ENCODE assay signal across 27 mouse cellular contexts in genomic region chr10:62521763-62522162, GRCm38 (mm10). TPM values are rescaled to one million over a fixed set of nuclear protein-coding genes. Genes with fewer than 3 reads are reported as not detected.
DNase-seq lines count a peak whose midpoint lies in the region; ATAC-seq and TF ChIP-seq lines count a peak whose summit lies in the region.
"Had no signal": no experiment of that assay in that cellular context is flagged by ENCODE, and none has a peak within 500 bp of the region (broad histone marks: within the 10 kb centered on the region; RNA-seq: fewer than 3 reads in every experiment).

No protein-coding gene starts in this region.

- H3K4me3 ChIP-seq in G1E (ENCODE audit: low read depth, low read length) = no peak overlapping the region
- no peak overlapping the region for H3K4me3 ChIP-seq in liver, embryonic 16.5 days (ENCODE audit: low read depth, low read length)
- no peak overlapping the region for H3K4me3 ChIP-seq in heart, embryonic 10.5 days
- H3K4me3 ChIP-seq: embryonic facial prominence, embryonic 13.5 days; limb, embryonic 13.5 days; neural tube, embryonic 15.5 days had no signal

- no peak for TF ChIP-seq CTCF in G1E (IDR thresholded peaks at IDR 0.05; ENCODE audit: low read depth, low read length)

- peaks cover 32% of the 10 kb centered on the region for H3K4me1 ChIP-seq in G1E (ENCODE audit: insufficient read depth, low read depth, low read length)
- peaks cover 23% of the 10 kb centered on the region for H3K4me1 ChIP-seq in liver, embryonic 16.5 days (ENCODE audit: control insufficient read depth, low read depth, low read length)
- H3K4me1 ChIP-seq in heart, embryonic 10.5 days = peaks cover 9% of the 10 kb centered on the region
- H3K4me1 ChIP-seq: embryonic facial prominence, embryonic 13.5 days; limb, embryonic 13.5 days; neural tube, embryonic 15.5 days had no signal

- peak; percentile 58; the same call in 1 of the 2 replicates for ATAC-seq in G1E (ENCODE audit: extremely low read depth, insufficient number of reproducible peaks, low FRiP score, poor library complexity, severe bottlenecking)
- 0 out of 2 replicates have a peak, but pooled peaks have one; percentile 29 for ATAC-seq in erythroblast, adult 5-6 weeks (replicated peaks; ENCODE audit: low FRiP score, poor library complexity, severe bottlenecking)
- ATAC-seq in liver, embryonic 16.5 days (ENCODE audit: low read depth) = peak; percentile 55
- ATAC-seq: forebrain, embryonic 16.5 days; hindbrain, postnatal 0 days had no signal

- H3K36me3 ChIP-seq in G1E (replicated peaks) = no peaks in the 10 kb centered on the region
- H3K36me3 ChIP-seq in liver, embryonic 16.5 days (ENCODE audit: control insufficient read depth, insufficient read depth) = no peaks in the 10 kb centered on the region
- no peaks in the 10 kb centered on the region for H3K36me3 ChIP-seq in heart, embryonic 10.5 days
- H3K36me3 ChIP-seq: embryonic facial prominence, embryonic 13.5 days; limb, embryonic 13.5 days; neural tube, embryonic 15.5 days had no signal

- WGBS in liver, embryonic 16.5 days (ENCODE audit: insufficient replicate concordance) = 17% methylated on average over 4 of the region's 4 CpGs
- 19% methylated on average over 4 of the region's 4 CpGs for WGBS in heart, embryonic 10.5 days

- no peak overlapping the region; the same call in 1 of the 2 replicates for H3K4me2 ChIP-seq in liver, embryonic 16.5 days (ENCODE audit: low read depth, low read length)
- H3K4me2 ChIP-seq: embryonic facial prominence, embryonic 13.5 days; heart, embryonic 11.5 days; limb, embryonic 13.5 days; lung, embryonic 14.5 days; midbrain, embryonic 11.5 days; neural tube, embryonic 15.5 days had no signal

- 0 out of 2 replicates have a peak overlapping the region, but pooled peaks have one; percentile 14 for H3K27ac ChIP-seq in liver, embryonic 16.5 days (ENCODE audit: low read length)
- H3K27ac ChIP-seq in heart, embryonic 10.5 days = no peak overlapping the region
- H3K27ac ChIP-seq: embryonic facial prominence, embryonic 13.5 days; hindbrain, postnatal 0 days; limb, embryonic 13.5 days; neural tube, embryonic 15.5 days had no signal

- H3K27me3 ChIP-seq in G1E (ENCODE audit: insufficient read depth, low read length) = 0 out of 2 replicates have a peak, but pooled peaks cover under 1% of the 10 kb centered on the region
- H3K27me3 ChIP-seq in liver, embryonic 16.5 days (ENCODE audit: control insufficient read depth, insufficient read depth, low read depth, low read length) = no peaks in the 10 kb centered on the region
- H3K27me3 ChIP-seq in heart, embryonic 10.5 days (ENCODE audit: insufficient read depth, poor library complexity, severe bottlenecking) = no peaks in the 10 kb centered on the region
- H3K27me3 ChIP-seq: embryonic facial prominence, embryonic 13.5 days; limb, embryonic 13.5 days; neural tube, embryonic 15.5 days had no signal

- no peak overlapping the region for H3K9ac ChIP-seq in liver, embryonic 16.5 days (ENCODE audit: low read depth, low read length)
- H3K9ac ChIP-seq: embryonic facial prominence, embryonic 13.5 days; limb, embryonic 13.5 days; lung, embryonic 14.5 days; neural tube, embryonic 15.5 days had no signal

- no peak for DNase-seq in G1E (ENCODE audit: low spot score)
- DNase-seq in liver = peak; percentile 53
- no peak for DNase-seq in heart, adult 8-10 months (ENCODE audit: low spot score)
- no peak for DNase-seq in heart, embryonic 10.5 days (ENCODE audit: low spot score)
- no peak for DNase-seq in thymus, postnatal 10 days (ENCODE audit: low spot score in 2 of 2)
- no peak for DNase-seq in gastrocnemius, postnatal 25 days
- DNase-seq: adrenal gland, adult 2 months; cerebellum, adult 11-12 months; cerebellum, postnatal 14 days; heart, postnatal 10 days; kidney, adult 2 months; kidney, postnatal 14 days; layer of hippocampus, postnatal 36 days; lung, embryonic 14.5 days; lung, postnatal 36 days; right cerebral cortex, adult 18-20 months; right cerebral cortex, postnatal 4 days; thymus, adult 2 months had no signal

- no peaks in the 10 kb centered on the region for H3K9me3 ChIP-seq in G1E (replicated peaks)
- H3K9me3 ChIP-seq in liver, embryonic 16.5 days (replicated peaks; ENCODE audit: control insufficient read depth, low read length) = no peaks in the 10 kb centered on the region
- H3K9me3 ChIP-seq in heart, embryonic 10.5 days = no peaks in the 10 kb centered on the region
- H3K9me3 ChIP-seq: embryonic facial prominence, embryonic 13.5 days; limb, embryonic 13.5 days; neural tube, embryonic 15.5 days had no signal

RNA-seq across cellular contexts. Expression of gene Srgn, which starts 5.5 kb away (rescaled TPM):
- 700 and 806 TPM in 2 replicates for total RNA-seq in G1E (2014; fragmentation: Nextera tagmentation)
- total RNA-seq in G1E (2017) = 437 and 463 TPM in 2 replicates
- 18.3 and 92.7 TPM in 2 replicates for polyA plus RNA-seq in G1E (2012)
- total RNA-seq in erythroblast, adult 5-6 weeks (2015; ENCODE audit: low replicate concordance) = 708 and 861 TPM in 2 replicates
- 235 and 417 TPM in 2 replicates for total RNA-seq in erythroblast, adult 5-6 weeks (2017; ENCODE audit: low replicate concordance)
- polyA plus RNA-seq in liver, embryonic 16.5 days (2015; fragmentation: Nextera tagmentation; extraction: Ambion mirVana) = 62.1 and 65.8 TPM in 2 replicates
- 10 to 100 TPM; 36.1 to 45.8 (median 37.8) TPM for total RNA-seq in heart, adult 8-10 months (2022)
- 3.7 and 4.1 TPM in 2 replicates for polyA plus RNA-seq in heart, embryonic 10.5 days (2016; fragmentation: Nextera tagmentation; extraction: Ambion mirVana)
- total RNA-seq in gastrocnemius, postnatal 25 days (2021) = 10 to 100 TPM; 13.0 to 14.3 TPM

RNA-seq across cellular contexts. Expression of gene Vps26a, which starts 35.2 kb away (rescaled TPM):
- total RNA-seq in G1E (2014; fragmentation: Nextera tagmentation) (63.4 and 79.5 TPM in 2 replicates), G1E (2017) (134 and 165 TPM in 2 replicates)
- polyA plus RNA-seq in G1E (2012) = 5.1 and 10.3 TPM in 2 replicates
- total RNA-seq in erythroblast, adult 5-6 weeks (2015; ENCODE audit: low replicate concordance) = 30.0 and 37.0 TPM in 2 replicates
- 30.0 and 34.9 TPM in 2 replicates for total RNA-seq in erythroblast, adult 5-6 weeks (2017; ENCODE audit: low replicate concordance)
- polyA plus RNA-seq in liver, embryonic 16.5 days (2015; fragmentation: Nextera tagmentation; extraction: Ambion mirVana) = 38.0 and 44.0 TPM in 2 replicates
- total RNA-seq in heart, adult 8-10 months (2022) = 10 to 100 TPM; 42.9 to 55.6 (median 50.1) TPM
- polyA plus RNA-seq in heart, embryonic 10.5 days (2016; fragmentation: Nextera tagmentation; extraction: Ambion mirVana) = 72.3 and 79.3 TPM in 2 replicates
- total RNA-seq in gastrocnemius, postnatal 25 days (2021) = 10 to 100 TPM; 24.7 to 25.6 TPM

RNA-seq across cellular contexts. Expression of gene Kif1bp, which starts 56.5 kb away (rescaled TPM):
- total RNA-seq in G1E (2014; fragmentation: Nextera tagmentation) (51.4 and 51.5 TPM in 2 replicates), G1E (2017) (60.1 and 60.9 TPM in 2 replicates)
- 10.9 and 14.9 TPM in 2 replicates for polyA plus RNA-seq in G1E (2012)
- total RNA-seq in erythroblast, adult 5-6 weeks (2015; ENCODE audit: low replicate concordance) = 7.3 and 16.1 TPM in 2 replicates
- 3.5 and 7.9 TPM in 2 replicates for total RNA-seq in erythroblast, adult 5-6 weeks (2017; ENCODE audit: low replicate concordance)
- 8.6 and 9.9 TPM in 2 replicates for polyA plus RNA-seq in liver, embryonic 16.5 days (2015; fragmentation: Nextera tagmentation; extraction: Ambion mirVana)
- total RNA-seq in heart, adult 8-10 months (2022) = 10 to 100 TPM; 43.5 to 46.8 (median 44.8) TPM
- 31.5 and 33.9 TPM in 2 replicates for polyA plus RNA-seq in heart, embryonic 10.5 days (2016; fragmentation: Nextera tagmentation; extraction: Ambion mirVana)
- 10 to 100 TPM; 22.5 to 26.7 TPM for total RNA-seq in gastrocnemius, postnatal 25 days (2021)

Comparison
In these comparisons a context has a peak if more than half of its experiments do, and no peak if none do; other contexts are left out.
1. RNA of gene Srgn, which starts 5.5 kb away (total RNA-seq): 235 to 861 TPM in erythroblast, adult 5-6 weeks and 437 to 806 TPM in G1E; 36.1 to 45.8 TPM in heart, adult 8-10 months and 13.0 to 14.3 TPM in gastrocnemius, postnatal 25 days; every median in the first group is over 4 times any median in the second.
2. Peak in every context shown above with its lines, with median percentiles within 50 percentile points of each other: ATAC-seq.